Mouse (Mus musculus) lung, postnatal 10 days (tissue): ENCODE measurements around the gene Poglut1.

Experiments
- DNase-seq: peaks from one replicate; pipeline ENCODE4 v3.0.0; 2021

Gene Poglut1

DNA sequence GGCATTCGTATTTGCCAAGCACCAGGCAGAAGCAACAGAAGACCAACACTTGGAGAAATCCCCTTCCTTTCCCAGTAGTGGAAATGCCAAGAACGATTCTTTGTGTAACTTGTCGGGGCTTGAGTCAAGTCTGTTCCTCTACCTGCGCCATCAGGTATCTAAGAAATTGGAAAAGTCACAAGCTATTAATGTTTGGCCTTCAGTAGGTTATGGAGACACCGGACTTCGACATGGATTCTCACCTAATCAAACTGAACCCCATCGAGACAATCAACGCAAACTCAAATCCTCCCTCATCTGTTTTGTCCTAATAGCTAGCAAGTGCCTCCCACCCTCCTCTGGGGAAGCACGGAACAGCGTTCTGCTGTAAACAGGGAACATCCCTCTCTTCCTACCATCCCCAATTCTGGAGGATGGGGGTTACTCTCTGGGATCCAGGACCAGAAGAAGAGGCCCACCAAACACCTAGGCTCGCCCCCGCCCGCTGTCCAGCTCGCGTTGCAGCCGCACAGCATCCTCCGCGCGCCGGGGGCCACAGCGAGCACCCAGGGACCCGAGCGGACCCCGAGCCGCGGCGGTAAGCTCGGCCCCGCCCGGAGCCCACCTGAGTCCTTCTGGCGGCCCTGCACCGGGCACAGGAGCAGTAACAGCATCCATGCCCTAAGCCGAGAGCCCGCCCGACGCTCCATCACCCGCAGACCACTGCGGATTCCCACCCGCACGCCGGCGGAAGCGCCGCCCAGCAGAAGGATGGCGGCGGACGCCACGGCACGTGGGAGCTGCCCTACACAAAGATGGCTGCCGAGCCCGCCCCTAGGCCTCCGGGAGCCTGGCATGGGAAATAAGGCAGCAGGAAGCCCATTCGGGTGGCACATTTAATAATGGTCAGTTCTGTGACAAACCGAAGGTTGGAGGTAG lies at the start of gene Poglut1:
Gene Poglut1, minus strand, starts transcription at position 780 of the 918 bp plus-strand sequence.
- DNase-seq = peak; percentile 87

DNA sequence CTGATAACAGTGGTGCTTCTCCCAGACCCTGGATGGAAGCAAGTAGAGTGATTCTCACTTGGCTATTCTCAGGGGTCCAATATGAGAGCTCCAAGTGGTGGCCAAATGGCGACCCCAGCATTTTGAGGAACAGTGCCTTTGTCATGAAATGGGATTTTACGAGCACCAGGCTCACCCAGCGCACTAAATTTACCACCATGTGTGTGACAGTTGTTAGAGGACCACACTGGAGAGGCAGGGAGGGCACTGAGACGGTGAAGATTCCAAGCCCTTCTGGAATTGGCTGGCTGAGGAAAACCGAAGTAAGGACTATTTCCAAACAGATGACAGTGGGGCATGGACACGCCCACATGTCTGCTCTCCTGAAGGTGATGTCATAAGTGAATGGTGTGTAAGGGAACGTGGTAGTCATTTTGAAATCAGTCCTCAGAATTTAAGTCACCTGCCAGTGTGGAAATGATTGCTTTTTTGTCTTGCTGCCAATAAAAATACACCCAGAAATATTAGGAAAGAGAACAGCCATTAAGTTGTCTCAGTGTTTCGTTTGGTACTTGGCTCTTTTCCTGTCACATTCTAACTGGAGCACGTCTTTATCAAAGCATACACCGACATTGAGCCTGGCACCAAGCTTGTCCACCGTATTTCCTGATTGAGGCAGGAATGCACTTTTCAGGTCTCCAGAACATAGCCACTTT lies 49.1 kb upstream of the Poglut1 start:
- DNase-seq = peak; percentile 26

DNA sequence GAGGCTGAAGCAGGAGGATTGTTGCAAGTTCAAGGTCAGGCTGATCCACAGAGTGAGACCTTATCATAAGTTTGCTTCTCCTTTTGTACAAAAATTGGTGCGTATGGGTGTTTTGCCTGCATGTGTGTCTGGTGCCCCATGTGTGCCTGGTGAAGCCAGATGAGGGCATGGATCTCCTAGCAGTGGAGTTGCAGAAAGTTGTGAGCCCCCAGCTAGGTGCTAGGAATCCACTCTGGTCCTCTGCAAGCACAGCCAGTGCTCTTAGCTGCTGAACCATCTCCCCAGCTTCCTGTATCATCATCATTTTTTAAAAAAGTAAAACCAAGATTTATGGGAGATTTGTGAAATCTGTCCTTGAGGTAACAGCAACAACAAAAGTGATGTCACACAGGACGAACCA lies 46.6 kb upstream of the Poglut1 start:
- no peak for DNase-seq

DNA sequence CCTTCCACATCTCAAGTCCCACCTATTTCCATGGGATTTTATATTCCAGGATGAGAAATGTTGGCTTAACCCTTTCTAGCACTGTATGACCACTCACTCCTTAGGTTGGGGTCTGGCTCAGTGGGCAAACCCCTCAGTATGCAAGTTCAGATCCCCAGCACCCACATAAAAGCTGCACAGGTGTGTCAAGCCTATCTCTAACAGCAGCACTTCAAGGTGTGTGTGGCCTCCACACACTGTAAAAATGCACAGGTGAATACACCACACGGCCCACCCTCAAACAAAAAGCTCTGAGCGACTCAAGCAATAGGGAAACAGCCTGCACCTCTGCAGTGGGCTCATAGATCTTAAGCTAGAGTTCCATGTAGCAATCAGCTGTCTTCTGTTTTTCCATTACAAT lies 46.0 kb upstream of the Poglut1 start:
- DNase-seq = no peak

DNA sequence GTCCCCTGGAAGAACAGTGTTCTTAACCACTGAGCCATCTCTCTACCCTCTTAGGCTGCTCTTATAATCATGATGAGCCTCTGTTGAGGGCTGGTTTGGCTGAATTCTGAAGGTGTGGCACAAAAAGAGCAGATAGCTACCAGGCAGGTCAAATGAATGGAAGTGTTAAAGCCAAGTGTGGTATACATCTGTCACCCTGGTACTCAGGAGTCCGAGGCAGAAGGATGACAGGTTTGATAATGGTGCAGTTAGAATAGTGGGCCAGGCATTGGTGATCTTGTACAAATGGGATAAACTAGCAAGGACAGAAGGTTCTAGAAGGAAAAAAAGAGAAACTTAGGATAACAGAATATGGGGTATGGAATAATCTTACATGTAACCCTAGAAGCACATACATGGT lies 44.4 kb upstream of the Poglut1 start:
- DNase-seq = no peak

DNA sequence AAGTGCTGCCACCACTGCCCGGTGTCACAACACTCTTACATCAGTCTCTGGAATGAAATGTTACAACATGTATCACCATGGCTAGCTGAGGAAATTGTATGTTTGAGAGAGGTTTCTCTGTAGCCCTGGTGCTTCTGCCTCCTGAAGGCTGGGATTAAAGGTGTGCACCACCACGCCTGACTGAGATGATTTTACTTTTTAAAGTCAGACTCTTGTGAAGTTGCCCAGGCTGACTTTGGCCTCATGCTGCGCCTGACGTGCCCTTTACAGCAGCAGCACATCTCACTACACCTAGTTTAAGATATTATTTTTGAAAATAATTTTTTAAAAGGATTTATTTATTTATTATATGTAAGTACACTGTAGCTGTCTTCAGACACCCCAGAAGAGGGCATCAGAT lies 42.9 kb upstream of the Poglut1 start:
- no peak for DNase-seq

DNA sequence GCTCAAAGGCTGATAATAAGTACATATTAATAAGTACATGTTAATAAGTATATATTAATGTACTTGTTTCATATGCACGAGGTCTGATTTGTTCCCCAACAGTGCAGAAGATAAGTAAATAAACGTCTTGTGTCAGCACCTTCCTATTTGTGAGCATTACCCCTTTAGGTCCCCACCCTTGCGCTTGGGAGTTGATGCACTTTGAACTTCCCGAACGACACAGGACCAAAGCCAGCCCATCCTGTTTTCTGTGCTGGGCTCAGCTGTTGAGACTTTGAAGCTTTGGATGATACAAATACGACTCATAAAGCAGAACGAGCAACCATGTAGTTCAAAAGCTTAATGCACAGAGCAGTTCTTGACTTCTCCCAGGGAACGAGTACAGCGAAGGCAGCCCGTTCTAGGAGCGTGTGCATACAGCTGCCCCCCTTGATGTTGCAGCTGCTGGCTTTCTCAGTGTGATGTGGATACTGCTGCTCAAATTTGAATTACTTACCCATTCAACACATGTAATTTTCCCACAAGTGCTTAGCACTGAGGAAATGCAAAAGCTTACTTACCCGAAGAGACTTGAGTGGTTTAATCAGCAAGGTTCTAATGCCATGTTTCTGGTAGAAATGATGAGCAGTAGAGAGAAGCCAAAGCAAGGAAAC lies 42.1 kb upstream of the Poglut1 start:
- DNase-seq = no peak

DNA sequence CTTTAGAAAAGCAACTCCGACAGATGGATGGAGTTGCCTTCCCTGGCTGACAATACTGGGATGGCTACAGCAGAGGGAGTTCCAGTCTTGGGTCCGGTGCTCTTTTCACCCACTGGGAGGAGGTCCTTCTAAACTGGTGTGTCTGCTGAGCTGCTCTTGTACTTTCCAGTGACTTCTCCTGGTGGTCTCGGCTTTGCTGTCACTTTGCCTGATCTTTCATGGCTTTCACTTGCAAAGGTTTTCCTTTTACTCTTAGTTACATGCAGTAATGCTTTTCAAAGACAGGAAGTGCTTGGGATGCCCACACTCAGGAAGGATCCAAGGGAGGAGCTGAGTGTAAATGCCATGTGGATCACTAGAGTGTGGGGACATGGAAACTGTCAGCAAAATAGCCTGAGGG lies 41.4 kb upstream of the Poglut1 start:
- DNase-seq = no peak

DNA sequence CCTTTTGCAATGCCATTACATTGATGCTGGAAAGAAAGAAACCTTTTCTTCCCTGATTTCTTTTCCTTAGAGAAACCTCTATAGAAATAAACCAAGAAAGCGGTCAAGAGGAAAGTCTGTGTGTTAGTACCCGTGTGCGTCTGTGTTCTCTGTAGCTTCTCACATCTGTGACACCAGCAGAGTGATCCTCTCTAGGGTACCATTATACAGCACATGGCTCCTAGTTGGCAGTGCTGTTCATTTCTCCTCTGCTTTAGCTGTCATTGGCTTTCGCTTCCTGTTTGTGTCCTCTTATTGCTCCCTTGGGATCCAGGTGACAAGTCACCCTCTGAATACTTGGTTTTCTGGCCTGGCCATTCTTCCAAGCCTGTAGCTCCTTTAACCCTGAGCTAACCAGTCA lies 37.5 kb upstream of the Poglut1 start:
- no peak for DNase-seq

DNA sequence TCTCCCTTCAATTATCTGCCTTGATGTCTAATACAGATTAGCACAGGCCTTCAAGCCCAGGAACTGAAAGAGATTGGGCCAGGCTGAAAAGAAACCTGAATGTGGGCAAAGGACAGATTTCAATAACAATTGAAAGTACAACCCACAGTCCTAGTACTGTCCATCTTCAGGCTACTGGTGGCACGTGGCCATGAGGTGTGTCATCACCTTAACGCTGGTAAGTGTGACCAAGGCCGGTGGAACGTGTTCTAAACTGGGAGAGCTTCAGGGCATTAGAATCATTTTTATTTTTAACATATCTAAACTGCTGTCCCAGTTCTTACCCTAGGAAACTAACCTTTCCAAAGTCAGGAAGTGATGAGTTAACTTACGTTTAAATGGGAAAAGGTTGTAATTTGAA lies 37.1 kb upstream of the Poglut1 start:
- DNase-seq = no peak

DNA sequence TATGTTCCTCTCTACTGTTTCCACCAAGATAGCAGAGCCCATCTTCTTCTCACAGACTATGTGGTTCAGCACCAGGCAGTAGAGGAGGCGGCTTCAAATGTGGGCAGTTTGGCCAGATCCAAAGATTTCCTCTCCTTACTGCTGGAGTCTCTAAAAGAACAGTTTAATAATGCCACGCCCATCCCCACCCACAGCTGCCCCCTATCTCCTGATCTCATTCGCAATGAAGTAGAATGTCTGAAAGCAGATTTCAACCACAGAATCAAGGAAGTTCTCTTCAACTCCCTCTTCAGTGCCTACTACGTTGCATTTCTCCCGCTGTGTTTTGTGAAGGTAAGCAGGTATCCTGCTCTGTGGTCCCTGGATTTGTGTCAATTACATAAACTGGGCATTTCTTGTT lies 35.1 kb upstream of the Poglut1 start:
- no peak for DNase-seq

DNA sequence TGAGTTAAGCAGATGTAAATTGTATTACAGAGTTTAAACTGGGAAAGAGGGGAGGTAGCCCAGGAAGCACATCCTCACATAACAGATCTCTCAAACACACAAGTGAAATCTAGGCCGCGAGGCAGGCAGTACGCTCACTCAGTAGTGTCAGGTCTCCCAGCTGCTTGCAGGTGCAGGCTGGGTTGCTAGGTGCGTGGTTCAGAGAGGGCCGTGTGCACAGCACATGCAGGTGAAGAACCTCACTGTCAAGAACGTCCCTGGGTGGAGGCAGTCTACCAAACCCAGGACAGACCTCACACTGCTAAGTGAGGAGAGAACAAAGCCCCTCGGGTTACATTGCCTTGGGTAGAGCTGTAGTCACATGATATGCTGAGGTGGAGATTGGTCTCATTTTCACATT lies 34.7 kb upstream of the Poglut1 start:
- DNase-seq = no peak

DNA sequence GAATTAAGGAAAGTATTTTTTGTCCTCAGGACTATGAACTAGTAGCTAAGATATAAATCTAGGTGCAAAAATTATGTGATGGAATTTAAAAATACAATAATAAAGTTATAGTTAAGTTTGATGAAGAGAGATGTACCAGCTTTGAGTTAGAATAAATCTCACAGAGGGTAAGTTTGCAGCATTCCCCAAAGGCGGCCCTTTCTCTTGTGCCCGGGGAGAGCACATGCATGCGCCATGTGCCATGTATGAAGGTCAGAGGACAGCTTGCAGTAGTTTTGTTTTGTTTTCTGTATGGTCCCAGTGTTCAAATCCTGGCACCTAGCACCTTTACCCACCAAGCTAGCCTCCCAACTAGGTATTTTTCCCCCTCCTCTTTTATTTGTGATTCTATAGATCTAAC lies 21.4 kb upstream of the Poglut1 start:
- no peak for DNase-seq

DNA sequence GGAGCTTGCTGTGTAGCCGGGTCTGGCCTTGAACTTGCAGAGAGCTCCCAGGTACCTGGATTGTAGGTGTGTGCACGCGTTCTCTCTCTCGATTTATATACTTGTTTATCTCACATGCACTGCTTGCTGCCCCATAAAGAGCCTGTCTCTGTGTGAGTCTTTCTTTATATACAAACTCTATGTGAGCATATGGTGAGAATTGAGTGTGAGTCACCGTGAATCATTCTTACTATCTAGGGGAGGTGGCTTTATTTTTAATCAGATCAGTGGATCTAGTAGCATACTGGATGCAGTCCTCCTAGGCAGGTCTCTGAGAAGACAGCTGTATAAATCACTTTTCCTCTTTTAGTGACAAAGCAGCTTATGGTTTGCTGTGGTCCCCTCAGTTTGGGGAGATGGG lies 18.1 kb upstream of the Poglut1 start:
- no peak for DNase-seq

DNA sequence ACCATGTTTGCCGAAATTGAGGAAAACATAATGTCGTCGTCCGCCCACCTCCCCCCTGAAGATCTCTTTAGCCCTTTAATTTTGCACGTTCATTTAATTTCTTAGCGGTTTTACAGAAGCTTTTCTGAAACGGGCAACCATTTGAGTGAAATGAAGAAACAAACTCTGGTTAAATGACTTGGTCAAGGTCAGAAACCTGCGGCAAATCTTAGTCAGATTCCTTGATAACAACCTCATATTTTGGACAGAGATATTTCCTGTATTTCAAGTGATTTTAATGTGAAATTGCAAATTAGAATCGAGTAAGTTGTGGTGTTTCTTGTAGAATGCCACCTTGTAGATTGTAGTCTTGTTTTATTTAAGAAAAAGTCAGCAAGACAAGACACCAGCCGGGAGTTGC lies 13.5 kb upstream of the Poglut1 start:
- DNase-seq = no peak

DNA sequence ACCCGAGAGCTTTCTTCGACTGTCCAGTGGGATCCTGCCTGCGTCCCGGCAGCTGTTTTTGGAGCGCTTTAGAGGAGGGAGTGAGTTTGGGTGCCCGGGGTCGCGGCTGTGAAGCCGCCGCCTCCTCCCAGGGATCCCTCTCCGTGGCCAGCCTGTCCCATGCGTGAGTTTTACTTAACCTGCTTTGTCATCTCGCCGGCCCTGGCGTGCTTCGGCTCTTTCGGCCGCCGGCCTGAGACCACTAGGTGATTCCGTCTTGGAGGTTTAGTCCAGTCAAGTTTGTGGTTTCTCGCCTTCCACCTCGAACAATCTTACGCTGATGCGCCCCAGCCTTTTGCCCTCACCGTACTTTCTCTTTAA lies 12.9 kb upstream of the Poglut1 start:
- no peak for DNase-seq

DNA sequence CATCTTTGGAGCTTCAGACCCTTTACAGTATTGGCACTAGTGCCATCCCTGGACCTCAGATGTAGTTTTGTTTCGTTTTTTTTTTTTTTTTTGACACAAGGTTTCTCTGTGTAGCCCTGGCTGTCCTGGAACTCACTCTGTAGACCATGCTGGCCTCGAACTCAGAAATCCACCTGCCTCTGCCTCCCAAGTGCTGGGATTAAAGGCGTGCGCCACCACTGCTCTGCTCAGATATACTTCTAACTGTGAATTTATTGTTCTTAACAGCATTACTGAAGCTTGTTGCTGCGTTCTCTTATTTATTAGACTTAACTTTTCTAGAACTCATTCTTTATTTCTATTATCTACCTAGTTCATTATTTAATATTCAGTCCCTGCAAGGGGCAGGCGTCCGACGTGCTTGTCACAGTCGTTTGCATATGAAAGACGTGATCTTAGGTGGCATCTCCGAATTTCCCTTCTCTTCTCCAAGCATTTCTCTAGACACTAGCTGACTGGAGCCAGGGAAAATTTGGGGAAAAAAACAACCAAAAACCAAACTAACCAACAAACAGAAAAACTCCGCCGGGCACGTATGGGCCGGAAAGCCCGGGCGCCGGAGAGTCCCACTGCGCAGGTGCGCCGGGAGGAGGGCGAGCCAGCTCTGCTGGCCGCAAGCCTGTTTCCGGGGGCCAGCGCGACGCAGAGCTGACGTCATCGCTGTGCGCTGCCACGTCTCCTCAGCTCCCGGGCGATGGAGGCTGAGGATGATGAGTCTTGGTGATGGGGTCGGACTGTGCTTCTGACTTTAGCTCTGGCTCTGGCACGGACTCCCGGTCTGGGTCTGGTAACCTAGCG lies 12.3 kb upstream of the Poglut1 start:
- peak; percentile 96 for DNase-seq

DNA sequence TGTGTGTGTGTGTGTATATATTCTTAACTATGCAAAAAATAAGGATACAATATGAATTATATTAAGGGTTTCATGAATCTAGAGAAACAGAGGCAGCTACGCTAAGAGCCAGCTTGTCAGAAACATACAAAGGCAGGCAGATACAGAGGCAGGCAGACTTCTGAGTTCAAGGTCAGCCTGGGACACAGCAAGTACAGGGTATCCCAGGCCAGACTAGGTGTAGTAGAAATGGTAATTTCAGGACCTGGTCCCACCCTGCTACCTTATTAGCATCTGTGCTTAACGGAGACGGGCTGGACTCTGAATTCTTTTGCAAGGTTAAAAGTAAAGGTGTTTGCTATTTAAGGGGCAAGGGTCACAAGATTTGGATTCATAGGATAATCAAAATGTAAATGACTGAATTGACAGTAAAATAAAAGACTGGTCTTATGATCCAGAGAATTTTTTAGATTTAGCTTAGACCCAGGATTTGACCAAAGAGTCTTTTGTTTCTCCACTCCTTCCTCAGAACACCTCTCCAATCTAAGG lies 8.2 kb upstream of the Poglut1 start, which contains the start of gene Tmem39a:
Gene Tmem39a, plus strand, starts transcription at position 478 of the 528 bp plus-strand sequence.
- no peak for DNase-seq

DNA sequence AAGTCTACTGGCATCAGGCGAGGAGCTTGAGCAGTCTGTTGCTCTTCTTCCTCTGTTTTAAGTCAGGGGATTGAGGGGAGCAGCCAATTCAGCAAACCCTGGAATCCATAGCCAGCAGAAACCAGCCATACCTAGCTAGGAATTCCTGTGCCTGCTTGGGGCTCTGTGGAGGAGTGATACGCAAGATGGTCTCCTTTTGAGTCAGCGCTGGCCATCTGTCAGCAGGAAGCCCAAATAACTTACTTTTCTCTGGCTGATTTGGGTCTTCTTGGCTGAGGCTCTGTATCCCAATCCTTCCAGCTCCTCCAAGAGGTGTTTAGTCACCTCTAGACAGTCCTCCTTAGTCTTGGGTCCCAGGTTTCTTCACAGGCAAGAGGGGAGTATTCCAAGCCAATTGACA lies 5.9 kb upstream of the Poglut1 start:
- DNase-seq = no peak

DNA sequence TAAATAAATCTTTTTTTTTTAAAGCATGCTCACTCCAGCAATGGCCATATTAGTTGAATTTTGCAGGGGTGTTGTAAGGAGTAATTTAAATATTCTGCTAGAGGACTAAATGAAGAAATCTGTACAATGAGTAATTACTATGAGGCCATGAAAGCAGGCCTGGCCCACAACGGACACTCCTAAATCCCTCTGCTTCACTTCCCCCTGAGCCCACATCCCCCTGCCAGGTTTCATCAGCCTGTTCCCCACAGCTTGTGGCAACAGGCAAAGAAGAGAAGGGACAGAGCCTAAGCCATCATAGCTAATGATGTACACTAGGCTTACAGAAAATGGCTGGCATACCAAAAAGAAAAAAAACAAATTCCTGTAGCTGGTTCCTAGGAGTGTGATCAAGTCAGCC lies 2.1 kb downstream of the Poglut1 start:
- DNase-seq = no peak

DNA sequence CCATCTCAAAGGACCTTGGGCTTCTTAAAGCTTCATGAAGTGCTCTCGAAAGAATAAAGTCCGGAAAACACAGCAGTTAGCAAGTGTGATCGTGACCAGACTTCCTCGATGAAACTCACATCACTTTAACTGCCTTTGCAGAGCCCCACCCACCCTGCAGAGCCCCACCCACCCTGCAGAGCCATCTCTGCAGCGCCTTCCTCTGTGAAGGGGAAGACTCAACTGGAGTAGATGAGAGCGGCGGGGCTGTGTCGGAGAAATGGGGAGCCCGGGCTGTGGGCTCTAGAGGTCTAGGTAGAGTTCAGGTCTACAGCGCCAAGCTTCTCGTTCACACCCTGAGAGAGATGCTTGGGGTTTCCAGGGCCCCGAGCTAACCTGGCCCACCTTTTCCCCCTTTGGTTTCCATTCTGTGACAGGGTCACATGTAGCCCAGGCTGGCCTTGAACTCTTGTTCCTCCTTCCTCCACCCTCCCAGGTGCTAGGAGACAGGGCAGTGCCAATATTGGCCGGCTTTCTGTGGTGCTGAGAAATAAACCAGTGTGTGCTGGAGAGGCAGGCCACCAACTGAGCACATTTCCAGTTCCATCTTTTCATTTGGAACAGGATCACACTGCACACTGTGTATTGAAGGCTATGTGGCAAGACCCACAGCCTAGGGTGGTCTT lies 11.2 kb downstream of the Poglut1 start:
- DNase-seq = no peak

DNA sequence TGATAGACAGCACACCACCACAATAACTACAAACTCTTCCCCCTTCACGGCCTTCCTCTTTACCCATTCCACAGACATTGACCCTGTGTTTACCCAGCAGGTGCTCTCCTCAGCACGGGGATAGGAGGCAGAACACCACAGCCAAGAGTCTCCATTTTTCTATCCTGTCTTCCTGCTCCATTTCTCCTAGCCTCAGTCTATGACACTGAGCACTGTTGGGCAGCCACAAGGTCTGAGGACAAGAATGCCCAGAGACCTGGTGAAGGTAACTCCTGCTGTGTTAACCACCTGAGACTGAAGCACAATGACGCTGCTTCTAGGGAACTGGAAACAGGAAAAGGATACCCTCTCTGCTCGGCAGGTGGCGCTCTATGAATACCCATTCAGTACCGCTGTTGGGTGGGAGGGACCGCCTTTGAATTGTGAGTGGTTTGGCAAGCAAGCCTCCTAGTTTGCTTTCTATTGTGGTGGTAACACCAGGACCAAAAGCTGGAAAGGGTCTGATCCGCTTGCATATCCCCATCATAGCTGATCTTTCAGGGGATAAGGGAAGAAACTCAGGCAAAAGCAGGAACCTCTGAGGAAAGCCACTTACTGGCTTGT lies 13.4 kb downstream of the Poglut1 start:
- DNase-seq = peak; percentile 88
